Mouse (Mus musculus): ENCODE results near the gene Fgf14. TPM values are rescaled to one million over a fixed set of nuclear protein-coding genes. Genes with fewer than 3 reads are reported as not detected.

Gene Fgf14
- polyA plus RNA-seq, 1 experiment from 2014 or later, result 1.3 TPM

DNA sequence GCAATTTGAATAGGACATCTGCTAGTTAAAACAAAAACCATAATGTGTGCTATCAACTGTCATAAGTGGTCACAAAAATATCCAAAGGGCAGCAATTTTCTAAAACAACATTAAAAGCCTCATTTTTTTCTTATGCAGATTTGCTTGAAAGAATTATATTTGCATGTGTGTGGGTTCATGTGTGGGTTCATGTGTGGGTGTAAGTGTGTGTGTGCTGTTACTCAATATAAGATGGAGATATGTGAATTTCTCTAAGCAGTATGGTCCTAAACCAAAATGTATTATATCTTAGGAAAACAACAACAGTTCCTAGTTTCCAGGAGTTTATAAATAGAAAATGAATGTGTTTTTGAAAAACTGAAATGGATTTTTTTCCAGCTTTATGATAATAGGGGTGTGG, 413.7 kb downstream of the Fgf14 start:
- no peaks in the 10 kb centered on the region for H3K27me3 ChIP-seq (replicated peaks; ENCODE audit: control insufficient read depth, insufficient read depth, low read length)
- no peak overlapping the region for H3K27ac ChIP-seq (ENCODE audit: low read length)
- no peak for ATAC-seq
- no peak overlapping the region for H3K9ac ChIP-seq (ENCODE audit: low read depth, low read length)
- H3K36me3 ChIP-seq (ENCODE audit: control insufficient read depth, insufficient read depth, low read length), result no peaks in the 10 kb centered on the region
- H3K4me2 ChIP-seq (ENCODE audit: low read depth, low read length), result no peak overlapping the region
- no peaks in the 10 kb centered on the region for H3K4me1 ChIP-seq (ENCODE audit: control insufficient read depth, insufficient read depth, low read length)
- H3K4me3 ChIP-seq (ENCODE audit: low read length), result no peak overlapping the region
- H3K9me3 ChIP-seq (ENCODE audit: control insufficient read depth, low read length), result no peaks in the 10 kb centered on the region

DNA sequence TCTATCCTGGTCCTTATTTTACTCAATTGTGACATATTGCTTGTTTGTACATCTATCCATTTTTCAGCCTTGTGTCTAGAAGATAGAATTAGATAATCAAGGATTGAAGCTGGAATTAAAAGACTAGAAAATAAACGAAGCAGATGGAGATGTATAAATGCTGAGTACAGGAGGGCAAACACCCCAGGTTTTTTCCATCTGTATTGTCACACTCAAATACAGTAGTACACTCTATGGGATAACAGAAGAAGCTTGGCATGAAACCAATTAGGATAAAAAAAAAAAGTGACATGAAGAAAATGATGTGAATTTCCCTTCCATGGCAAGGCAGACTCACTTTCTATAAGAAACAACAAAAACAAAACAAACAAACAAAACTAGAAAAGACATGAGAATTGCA, 429.4 kb downstream of the Fgf14 start:
- ATAC-seq, result no peak
- Histone ChIP-seq H3K4me2 (ENCODE audit: low read depth, low read length) (no peak overlapping the region), H3K27me3 (replicated peaks; ENCODE audit: control insufficient read depth, insufficient read depth, low read length) (no peaks in the 10 kb centered on the region), H3K9ac (ENCODE audit: low read depth, low read length) (no peak overlapping the region), H3K27ac (ENCODE audit: low read length) (no peak overlapping the region), H3K36me3 (ENCODE audit: control insufficient read depth, insufficient read depth, low read length) (no peaks in the 10 kb centered on the region), H3K4me1 (ENCODE audit: control insufficient read depth, insufficient read depth, low read length) (no peaks in the 10 kb centered on the region), H3K9me3 (ENCODE audit: control insufficient read depth, low read length) (no peaks in the 10 kb centered on the region), H3K4me3 (ENCODE audit: low read length) (no peak overlapping the region)
- 63% methylated on average over 1 of the region's 1 CpGs for WGBS

DNA sequence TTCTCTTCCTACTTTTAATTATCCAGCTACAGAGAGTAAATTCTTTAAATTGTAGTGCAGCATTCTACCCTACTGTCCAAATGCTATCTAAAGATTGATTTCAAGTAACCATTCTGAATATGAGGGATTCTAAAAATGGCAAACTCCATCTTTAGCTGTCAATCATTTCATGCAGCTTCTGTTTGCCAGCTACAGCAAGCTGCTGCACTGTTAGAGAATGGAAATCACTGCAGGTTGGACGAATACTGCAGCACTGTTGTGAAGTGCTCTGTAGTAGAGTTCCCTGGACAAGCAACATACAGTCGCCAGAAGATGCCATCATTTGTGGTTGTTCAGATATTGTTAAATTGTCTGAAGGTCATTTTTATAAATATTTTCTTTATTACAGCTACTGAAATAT, 453.5 kb downstream of the Fgf14 start:
- Histone ChIP-seq H3K27ac (ENCODE audit: low read length) (no peak overlapping the region), H3K27me3 (replicated peaks; ENCODE audit: control insufficient read depth, insufficient read depth, low read length) (no peaks in the 10 kb centered on the region), H3K36me3 (ENCODE audit: control insufficient read depth, insufficient read depth, low read length) (no peaks in the 10 kb centered on the region), H3K4me1 (ENCODE audit: control insufficient read depth, insufficient read depth, low read length) (no peaks in the 10 kb centered on the region), H3K9me3 (ENCODE audit: control insufficient read depth, low read length) (no peaks in the 10 kb centered on the region), H3K9ac (ENCODE audit: low read depth, low read length) (no peak overlapping the region), H3K4me2 (ENCODE audit: low read depth, low read length) (no peak overlapping the region), H3K4me3 (ENCODE audit: low read length) (no peak overlapping the region)
- 54% methylated on average over 2 of the region's 2 CpGs for WGBS
- no peak for ATAC-seq

DNA sequence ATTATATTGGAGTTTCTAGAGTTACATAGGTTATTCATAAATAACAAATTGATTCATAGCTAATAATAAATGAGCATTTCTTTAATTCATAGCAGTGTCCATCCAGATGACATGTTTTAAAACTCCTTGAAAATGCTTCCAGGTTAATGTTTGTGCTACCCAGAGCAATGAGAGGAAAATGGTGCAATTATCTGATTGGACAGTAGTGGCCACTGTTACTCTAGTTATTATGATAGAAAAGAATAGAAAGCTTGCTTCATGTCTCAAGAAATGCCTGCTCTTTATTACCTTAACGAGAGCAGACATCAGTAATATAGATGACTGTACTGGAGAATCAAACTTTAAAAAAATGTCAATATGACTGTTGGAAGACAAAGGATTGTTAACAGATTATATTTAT, 454.5 kb downstream of the Fgf14 start:
- H3K4me1 ChIP-seq (ENCODE audit: control insufficient read depth, insufficient read depth, low read length), result no peaks in the 10 kb centered on the region
- no peaks in the 10 kb centered on the region for H3K9me3 ChIP-seq (ENCODE audit: control insufficient read depth, low read length)
- no peaks in the 10 kb centered on the region for H3K36me3 ChIP-seq (ENCODE audit: control insufficient read depth, insufficient read depth, low read length)
- no peak overlapping the region for H3K27ac ChIP-seq (ENCODE audit: low read length)
- H3K4me2 ChIP-seq (ENCODE audit: low read depth, low read length), result no peak overlapping the region
- no peak overlapping the region for H3K9ac ChIP-seq (ENCODE audit: low read depth, low read length)
- H3K4me3 ChIP-seq (ENCODE audit: low read length), result no peak overlapping the region
- no peak for ATAC-seq
- 28% methylated on average over 1 of the region's 1 CpGs for WGBS
- no peaks in the 10 kb centered on the region for H3K27me3 ChIP-seq (replicated peaks; ENCODE audit: control insufficient read depth, insufficient read depth, low read length)

DNA sequence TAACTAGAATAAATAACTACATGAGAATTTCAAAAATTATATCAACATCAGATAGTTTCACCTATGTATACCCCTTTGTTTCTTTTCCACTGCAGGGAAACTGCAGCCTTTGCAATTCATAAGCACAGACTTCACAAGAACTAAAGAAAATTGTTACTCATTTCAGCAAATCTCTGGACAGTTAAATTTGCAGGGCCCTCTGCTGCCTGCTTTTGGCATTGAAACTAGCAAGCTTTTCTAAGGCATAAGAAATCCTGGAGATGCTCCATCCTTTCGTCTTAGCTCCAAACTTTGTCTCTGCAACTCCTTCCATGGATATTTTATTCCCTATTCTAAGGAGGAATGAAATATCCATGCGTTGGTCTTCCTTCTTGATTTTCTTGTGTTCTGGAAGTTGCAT, 455.9 kb downstream of the Fgf14 start:
- no peaks in the 10 kb centered on the region for H3K27me3 ChIP-seq (replicated peaks; ENCODE audit: control insufficient read depth, insufficient read depth, low read length)
- H3K4me2 ChIP-seq (ENCODE audit: low read depth, low read length), result no peak overlapping the region
- no peak overlapping the region for H3K27ac ChIP-seq (ENCODE audit: low read length)
- no peak overlapping the region for H3K9ac ChIP-seq (ENCODE audit: low read depth, low read length)
- WGBS, result 70% methylated on average over 2 of the region's 2 CpGs
- ATAC-seq, result no peak
- no peaks in the 10 kb centered on the region for H3K36me3 ChIP-seq (ENCODE audit: control insufficient read depth, insufficient read depth, low read length)
- no peak overlapping the region for H3K4me3 ChIP-seq (ENCODE audit: low read length)
- H3K4me1 ChIP-seq (ENCODE audit: control insufficient read depth, insufficient read depth, low read length), result no peaks in the 10 kb centered on the region
- H3K9me3 ChIP-seq (ENCODE audit: control insufficient read depth, low read length), result no peaks in the 10 kb centered on the region

DNA sequence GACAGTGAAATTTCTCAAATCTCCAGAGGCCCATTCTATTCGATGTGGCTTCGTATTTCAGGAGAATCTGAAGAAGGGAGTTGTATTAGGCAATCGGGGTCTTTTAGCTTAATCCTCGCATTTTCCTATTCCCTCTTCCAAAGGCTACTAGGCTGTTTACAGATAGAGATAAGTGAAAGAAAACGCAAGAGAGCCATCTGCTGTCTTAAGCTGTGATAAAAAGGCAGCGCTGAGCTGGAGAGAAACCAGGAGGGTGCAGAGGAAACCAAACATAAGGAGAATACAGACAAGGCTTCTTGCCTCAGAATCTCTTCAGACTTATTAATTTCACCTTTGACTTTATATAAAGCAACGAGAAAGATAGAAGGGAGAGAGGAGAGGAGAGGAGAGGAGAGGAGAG, 481.1 kb downstream of the Fgf14 start:
- 16% methylated on average over 7 of the region's 7 CpGs for WGBS
- Histone ChIP-seq H3K4me3 (ENCODE audit: low read length) (no peak overlapping the region), H3K4me2 (ENCODE audit: low read depth, low read length) (no peak overlapping the region), H3K36me3 (ENCODE audit: control insufficient read depth, insufficient read depth, low read length) (no peaks in the 10 kb centered on the region), H3K27ac (ENCODE audit: low read length) (no peak overlapping the region), H3K9ac (ENCODE audit: low read depth, low read length) (no peak overlapping the region), H3K9me3 (ENCODE audit: control insufficient read depth, low read length) (no peaks in the 10 kb centered on the region), H3K4me1 (ENCODE audit: control insufficient read depth, insufficient read depth, low read length) (no peaks in the 10 kb centered on the region), H3K27me3 (replicated peaks; ENCODE audit: control insufficient read depth, insufficient read depth, low read length) (peaks cover 14% of the 10 kb centered on the region; the same call in 1 of the 2 replicates)
- no peak for ATAC-seq

DNA sequence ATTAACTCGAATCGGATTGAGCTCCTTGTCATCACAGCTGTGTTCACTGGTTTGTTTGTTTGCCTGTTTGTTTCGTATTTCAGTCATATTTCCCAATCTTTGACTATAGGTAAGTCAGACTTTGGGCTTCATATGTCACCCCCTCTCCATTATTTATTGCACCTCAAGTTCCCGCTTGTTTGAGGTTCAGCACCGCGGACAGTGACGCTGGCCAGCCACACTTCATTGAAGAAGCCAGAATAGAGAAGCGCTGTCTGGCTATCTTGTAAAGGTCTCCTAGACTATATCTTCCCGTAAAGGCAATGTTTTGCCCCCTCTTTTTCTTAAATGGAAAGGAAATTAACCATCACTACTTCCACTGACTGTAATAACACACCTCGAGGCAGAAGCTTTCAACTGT, 481.6 kb downstream of the Fgf14 start:
- Histone ChIP-seq H3K27ac (ENCODE audit: low read length) (no peak overlapping the region), H3K4me1 (ENCODE audit: control insufficient read depth, insufficient read depth, low read length) (no peaks in the 10 kb centered on the region), H3K4me2 (ENCODE audit: low read depth, low read length) (no peak overlapping the region), H3K4me3 (ENCODE audit: low read length) (no peak overlapping the region), H3K9ac (ENCODE audit: low read depth, low read length) (no peak overlapping the region), H3K9me3 (ENCODE audit: control insufficient read depth, low read length) (no peaks in the 10 kb centered on the region), H3K36me3 (ENCODE audit: control insufficient read depth, insufficient read depth, low read length) (no peaks in the 10 kb centered on the region), H3K27me3 (replicated peaks; ENCODE audit: control insufficient read depth, insufficient read depth, low read length) (peaks cover 14% of the 10 kb centered on the region; the same call in 1 of the 2 replicates)
- ATAC-seq, result no peak
- 25% methylated on average over 10 of the region's 10 CpGs for WGBS

DNA sequence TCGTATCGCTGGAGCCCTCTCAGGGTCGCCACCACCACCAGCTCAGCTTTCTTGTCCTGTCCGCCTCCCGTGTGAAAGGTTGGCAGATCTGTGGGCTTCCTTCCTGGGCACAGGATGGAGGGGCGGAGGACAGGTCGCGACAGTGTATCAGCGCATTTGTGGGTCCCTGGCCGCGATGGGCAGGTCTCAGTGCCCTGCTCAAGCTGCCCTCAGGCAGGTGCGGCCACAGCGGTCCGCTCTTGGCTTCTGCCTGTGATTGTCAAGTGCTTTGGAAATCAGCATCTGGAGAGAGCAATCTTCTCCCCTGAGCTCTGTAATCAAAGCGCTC, 484.1 kb downstream of the Fgf14 start:
- Histone ChIP-seq H3K9me3 (ENCODE audit: control insufficient read depth, low read length) (no peaks in the 10 kb centered on the region), H3K27ac (ENCODE audit: low read length) (no peak overlapping the region), H3K36me3 (ENCODE audit: control insufficient read depth, insufficient read depth, low read length) (no peaks in the 10 kb centered on the region), H3K4me3 (ENCODE audit: low read length) (peak overlapping the region; percentile 41), H3K4me2 (ENCODE audit: low read depth, low read length) (peak overlapping the region; percentile 48), H3K4me1 (ENCODE audit: control insufficient read depth, insufficient read depth, low read length) (no peaks in the 10 kb centered on the region), H3K27me3 (replicated peaks; ENCODE audit: control insufficient read depth, insufficient read depth, low read length) (peaks cover 14% of the 10 kb centered on the region; the same call in 1 of the 2 replicates), H3K9ac (ENCODE audit: low read depth, low read length) (no peak overlapping the region)
- WGBS, result 4% methylated on average over 15 of the region's 15 CpGs
- ATAC-seq, result 0 out of 2 replicates have a peak, but pooled peaks have one; percentile 18

DNA sequence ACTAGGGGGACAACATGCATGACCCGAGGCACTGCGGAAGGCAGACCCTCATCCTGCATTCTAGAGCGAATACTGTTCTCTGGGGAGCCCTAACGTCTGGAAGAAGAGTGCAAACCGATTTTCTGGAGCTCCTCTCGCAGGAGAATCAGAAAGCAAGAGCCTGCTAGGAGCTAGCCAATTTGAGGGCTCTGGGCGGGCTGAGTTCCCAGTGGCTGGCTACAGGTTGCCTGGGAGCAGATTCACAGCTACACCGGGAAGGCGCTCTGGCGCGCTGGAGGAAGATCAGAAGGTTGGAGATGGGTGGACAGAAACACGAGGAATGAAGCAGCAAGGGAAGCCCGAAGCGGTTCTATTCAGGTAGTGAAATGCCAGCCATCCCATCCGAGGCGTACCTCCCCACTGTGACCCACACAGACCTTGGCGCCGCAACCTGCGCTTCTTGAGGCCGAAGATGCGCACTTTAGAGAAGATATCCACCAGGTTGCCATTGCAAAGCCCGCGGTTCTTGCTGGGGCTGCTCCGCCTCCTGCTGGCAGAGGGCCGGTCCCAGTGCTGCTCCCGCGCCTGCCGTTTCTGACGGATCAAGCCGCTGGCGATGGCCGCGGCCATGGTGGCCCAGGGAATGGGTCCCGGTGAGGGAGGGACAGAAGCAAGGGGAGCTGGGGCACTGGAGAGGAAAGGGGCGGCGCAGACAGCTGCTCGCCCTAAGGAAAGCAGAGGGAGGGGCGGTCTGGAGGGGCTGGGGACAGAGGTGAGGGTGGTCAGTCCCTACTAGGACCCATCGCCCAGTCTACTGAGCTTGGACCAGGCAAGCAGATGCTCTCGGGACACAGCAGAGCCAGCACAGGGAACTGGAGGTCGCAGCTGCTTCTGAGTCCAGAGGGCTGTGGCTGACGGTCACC, 484.8 kb downstream of the Fgf14 start:
- Histone ChIP-seq H3K4me1 (ENCODE audit: control insufficient read depth, insufficient read depth, low read length) (no peaks in the 10 kb centered on the region), H3K9ac (ENCODE audit: low read depth, low read length) (no peak overlapping the region), H3K36me3 (ENCODE audit: control insufficient read depth, insufficient read depth, low read length) (no peaks in the 10 kb centered on the region), H3K27ac (ENCODE audit: low read length) (no peak overlapping the region), H3K9me3 (ENCODE audit: control insufficient read depth, low read length) (no peaks in the 10 kb centered on the region), H3K4me3 (ENCODE audit: low read length) (peak overlapping the region; percentile 41), H3K27me3 (replicated peaks; ENCODE audit: control insufficient read depth, insufficient read depth, low read length) (peaks cover 14% of the 10 kb centered on the region; the same call in 1 of the 2 replicates), H3K4me2 (ENCODE audit: low read depth, low read length) (peak overlapping the region; percentile 48)
- ATAC-seq, result peak; percentile 69
- WGBS, result 1% methylated on average over 42 of the region's 42 CpGs

DNA sequence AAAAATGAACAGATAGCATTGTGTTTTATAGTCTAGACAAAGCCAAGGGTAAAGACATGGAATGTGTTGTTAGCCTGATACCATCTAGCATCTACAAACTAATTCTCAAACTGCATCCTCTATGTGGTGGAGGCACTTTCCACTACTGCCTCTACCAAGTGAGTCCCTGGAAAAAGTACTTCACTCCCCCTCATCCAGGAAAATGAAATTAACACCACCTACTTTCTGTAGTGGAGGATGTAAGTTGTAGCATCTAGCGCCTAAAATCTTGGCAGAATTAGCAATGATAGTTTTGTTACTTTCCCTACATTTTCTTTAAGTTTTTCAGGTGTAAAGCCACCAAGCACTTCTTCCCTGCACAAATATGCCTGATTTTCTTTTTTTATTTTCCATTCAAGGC, 496.7 kb downstream of the Fgf14 start:
- H3K9me3 ChIP-seq (ENCODE audit: control insufficient read depth, low read length), result no peaks in the 10 kb centered on the region
- H3K4me2 ChIP-seq (ENCODE audit: low read depth, low read length), result no peak overlapping the region
- no peaks in the 10 kb centered on the region for H3K27me3 ChIP-seq (replicated peaks; ENCODE audit: control insufficient read depth, insufficient read depth, low read length)
- no peak overlapping the region for H3K9ac ChIP-seq (ENCODE audit: low read depth, low read length)
- no peak overlapping the region for H3K27ac ChIP-seq (ENCODE audit: low read length)
- no peaks in the 10 kb centered on the region for H3K4me1 ChIP-seq (ENCODE audit: control insufficient read depth, insufficient read depth, low read length)
- H3K36me3 ChIP-seq (ENCODE audit: control insufficient read depth, insufficient read depth, low read length), result no peaks in the 10 kb centered on the region
- H3K4me3 ChIP-seq (ENCODE audit: low read length), result no peak overlapping the region
- no peak for ATAC-seq
- 68% methylated on average over 1 of the region's 1 CpGs for WGBS
